Mouse (Mus musculus) embryonic stem cell, embryonic (primary cell): Measurements from ENCODE around the gene Slc34a3.

ENCODE experiments used
- CTCF ChIA-PET, 4 experiments: fragments of 300-600 bp in 2 of 4; fragments of 350-600 bp in 2 of 4; sonication (Branson Sonifier 250); formaldehyde crosslinking; loops; one replicate each; lab custom pipeline; 2022; ENCODE audit warnings: inconsistent platforms in 2 of 4; lab: Charles Lee
- POLR2A ChIA-PET, 4 experiments: fragments of 300-600 bp in 2 of 4; fragments of 350-600 bp in 2 of 4; sonication (Branson Sonifier 250); formaldehyde crosslinking; loops; one replicate each; lab custom pipeline; 2022; ENCODE audit warnings: antibody characterized with exemption in 4 of 4, inconsistent platforms in 1 of 4; lab: Charles Lee

Slc34a3 gene

GRCm38 (mm10) chr2:25240310-25240709, 6.1 kb upstream of the Slc34a3 start:
- CTCF ChIA-PET, result interaction anchor here (0.6 to 4.7 kb wide), 17 partner anchors 8 to 343 kb away, joined by 3 to 54 read pairs (median 5); partner anchors contain the start of genes Tmem203 (in 1 of the 4) and Tubb4b (in 1 of the 4)
- POLR2A ChIA-PET, result interaction anchor here (0.5 to 75.9 kb wide), 53 partner anchors 8 to 733 kb away, joined by 3 to 2347 read pairs (median 4); partner anchors contain the start of genes Tmem203 (in 4 of the 4), Tor4a (in 3 of the 4), Tubb4b (in 3 of the 4) and Fam166a (in 2 of the 4)

- ChIA-PET CTCF (interaction anchor here (0.9 to 4.7 kb wide), 8 partner anchors 9 to 137 kb away, joined by 3 to 54 read pairs (median 4); partner anchors contain the start of gene Tmem203 (in 1 of the 4)), POLR2A (interaction anchor here (0.6 to 75.9 kb wide), 25 partner anchors 10 to 337 kb away, joined by 3 to 2347 read pairs (median 5); partner anchors contain the start of genes Tmem203 (in 4 of the 4), Fam166a (in 2 of the 4), Nelfb (in 2 of the 4) and Rnf224 (in 2 of the 4))
Measured at GRCm38 (mm10) chr2:25239766-25240165, 5.6 kb upstream of the Slc34a3 start.

GRCm38 (mm10) chr2:25238106-25238505, 3.9 kb upstream of the Slc34a3 start:
- ChIA-PET CTCF (interaction anchor here in 2 of 4 experiments (1.3 to 2.7 kb wide), 2 partner anchors 10 kb away, joined by 5 to 22 read pairs; no protein-coding TSS in a partner anchor), POLR2A (interaction anchor here in 3 of 4 experiments (0.5 to 75.9 kb wide), 6 partner anchors 1 to 45 kb away, joined by 3 to 2347 read pairs (median 1600); partner anchors contain the start of genes AL732309.1 (in 2 of the 3), Anapc2 (in 2 of the 3), Cysrt1 (in 2 of the 3) and Fam166a (in 2 of the 3))

- ChIA-PET CTCF (interaction anchor here in 2 of 4 experiments (1.3 to 2.7 kb wide), 4 partner anchors 9 to 25 kb away, joined by 5 to 22 read pairs (median 6); partner anchors contain the start of gene Tprn (in 1 of the 2)), POLR2A (interaction anchor here in 3 of 4 experiments (0.5 to 75.9 kb wide), 8 partner anchors 2 to 57 kb away, joined by 3 to 2347 read pairs (median 804); partner anchors contain the start of genes AL732309.1 (in 2 of the 3), Anapc2 (in 2 of the 3), Cysrt1 (in 2 of the 3) and Fam166a (in 2 of the 3))
Measured at GRCm38 (mm10) chr2:25237522-25237921, 3.4 kb upstream of the Slc34a3 start.

DNA sequence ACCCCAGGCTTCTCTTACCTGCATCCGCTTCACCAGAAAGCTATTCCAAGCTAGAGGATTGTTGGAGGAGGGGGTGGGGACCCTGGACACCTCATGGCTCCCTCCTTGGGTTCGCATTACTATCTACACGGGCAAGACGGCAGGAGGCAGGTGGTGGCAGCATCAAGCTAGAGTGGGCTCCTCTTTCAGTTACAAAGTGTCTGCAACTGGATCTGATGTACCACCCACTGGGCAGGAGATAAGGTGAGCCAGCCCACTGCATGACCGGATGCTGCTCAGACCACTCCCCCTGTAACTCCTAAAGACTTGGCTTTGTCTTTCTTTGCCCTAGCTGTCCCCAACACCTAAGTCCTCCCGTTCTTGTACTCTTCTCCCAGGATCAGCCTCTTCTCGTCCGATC, 2.5 kb upstream of the Slc34a3 start, which contains the start of gene Rnf224:
Rnf224 (minus strand) TSS at position 174 of the 400 bp plus-strand sequence.
- POLR2A ChIA-PET, result interaction anchor here in 3 of 4 experiments (0.7 to 75.9 kb wide), 9 partner anchors 3 to 288 kb away, joined by 3 to 2347 read pairs (median 5); partner anchors contain the start of genes Tubb4b (in 3 of the 3), AL732309.1 (in 2 of the 3), Anapc2 (in 2 of the 3) and Cysrt1 (in 2 of the 3)

DNA sequence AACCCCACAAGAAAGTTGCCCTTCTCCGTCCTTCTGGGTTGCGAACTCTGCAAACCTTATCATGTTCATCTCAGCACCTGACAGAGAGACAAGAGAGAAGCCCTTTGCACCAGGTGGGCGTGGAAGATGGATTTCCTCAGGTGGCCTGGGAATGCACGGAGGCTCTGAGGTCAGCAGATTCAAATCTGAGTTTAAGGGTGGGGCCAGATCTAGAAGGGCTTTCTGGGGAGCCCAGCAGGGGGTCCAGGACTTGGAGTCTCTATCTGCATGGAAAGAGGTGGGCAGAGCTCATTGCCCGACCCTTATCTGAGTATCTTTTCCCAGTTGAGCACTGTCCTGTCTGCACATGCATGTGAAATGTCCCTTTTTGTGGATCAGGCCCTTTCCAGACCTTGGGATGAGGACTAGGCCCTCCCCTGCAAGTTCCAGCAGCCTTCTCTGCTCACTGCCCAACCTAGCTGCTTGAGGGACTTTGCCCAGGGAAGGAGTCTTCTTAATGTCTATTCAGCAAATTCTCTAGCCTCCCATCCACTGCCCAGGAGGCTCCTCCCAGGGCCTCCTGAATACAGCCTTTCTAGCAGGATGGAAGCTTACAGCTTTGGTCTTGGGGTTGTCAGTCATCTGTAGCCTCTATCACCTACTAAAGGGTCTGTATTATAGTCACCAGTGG, 522 bp upstream of the Slc34a3 start:
- POLR2A ChIA-PET, result interaction anchor here in 3 of 4 experiments (0.6 to 75.9 kb wide), 7 partner anchors 4 to 24 kb away, joined by 3 to 2347 read pairs (median 1600); partner anchors contain the start of genes Tubb4b (in 3 of the 3), AL732309.1 (in 2 of the 3), Anapc2 (in 2 of the 3) and Cysrt1 (in 2 of the 3)

More for the DNA sequence above, 2.5 kb upstream of the Slc34a3 start, which contains the start of gene Rnf224:
- CTCF ChIA-PET, result interaction anchor here in 2 of 4 experiments (0.5 to 2.7 kb wide), 4 partner anchors 8 to 42 kb away, joined by 3 to 22 read pairs (median 6); partner anchors contain the start of gene Tprn (in 1 of the 2)

GRCm38 (mm10) chr2:25233421-25233820, 743 bp downstream of the Slc34a3 start:
- CTCF ChIA-PET, result interaction anchor here in 2 of 4 experiments (0.5 to 0.6 kb wide), 2 partner anchors 41 to 184 kb away, joined by 3 to 11 read pairs; no protein-coding TSS in a partner anchor
- POLR2A ChIA-PET, result interaction anchor here in 3 of 4 experiments (0.7 to 75.9 kb wide), 7 partner anchors 6 to 160 kb away, joined by 4 to 2347 read pairs (median 1600); partner anchors contain the start of genes AL732309.1 (in 2 of the 3), Anapc2 (in 2 of the 3), Cysrt1 (in 2 of the 3) and Fam166a (in 2 of the 3)

More for the DNA sequence above, 522 bp upstream of the Slc34a3 start:
- CTCF ChIA-PET, result interaction anchor here in 1 of 4 experiments (1.3 kb wide), 1 partner anchor 14 kb away, joined by 4 read pairs; no protein-coding TSS in a partner anchor

DNA sequence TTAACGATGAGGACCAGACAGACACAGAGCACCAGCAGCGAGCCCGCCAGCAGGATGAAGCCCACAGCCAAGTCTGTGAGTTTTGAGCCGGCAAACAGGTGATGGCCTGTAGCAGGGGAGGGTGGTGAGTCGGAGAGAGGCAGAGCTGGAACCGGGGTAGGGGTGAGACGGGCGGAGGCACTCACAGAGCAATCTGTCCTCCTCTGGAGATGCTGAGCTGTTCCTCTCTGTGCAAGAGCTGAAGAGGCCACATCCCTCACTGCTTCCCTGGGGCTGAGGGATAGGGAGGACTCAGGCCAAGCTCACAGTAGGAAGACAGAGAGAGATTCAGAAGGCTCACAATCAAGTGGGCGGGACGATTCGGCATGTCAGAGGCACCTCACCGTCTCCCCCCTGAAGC, 3.1 kb downstream of the Slc34a3 start:
- POLR2A ChIA-PET, result interaction anchor here (0.5 to 75.9 kb wide), 14 partner anchors 4 to 296 kb away, joined by 3 to 2347 read pairs (median 6); partner anchors contain the start of genes Cysrt1 (in 3 of the 4), Rnf208 (in 3 of the 4), AL732309.1 (in 2 of the 4) and Anapc2 (in 2 of the 4)
- CTCF ChIA-PET, result interaction anchor here in 2 of 4 experiments (0.7 to 5.3 kb wide), 5 partner anchors 10 to 62 kb away, joined by 3 to 54 read pairs (median 5); partner anchors contain the start of genes Cysrt1 (in 1 of the 2), Rnf208 (in 1 of the 2) and Tmem203 (in 1 of the 2)

DNA sequence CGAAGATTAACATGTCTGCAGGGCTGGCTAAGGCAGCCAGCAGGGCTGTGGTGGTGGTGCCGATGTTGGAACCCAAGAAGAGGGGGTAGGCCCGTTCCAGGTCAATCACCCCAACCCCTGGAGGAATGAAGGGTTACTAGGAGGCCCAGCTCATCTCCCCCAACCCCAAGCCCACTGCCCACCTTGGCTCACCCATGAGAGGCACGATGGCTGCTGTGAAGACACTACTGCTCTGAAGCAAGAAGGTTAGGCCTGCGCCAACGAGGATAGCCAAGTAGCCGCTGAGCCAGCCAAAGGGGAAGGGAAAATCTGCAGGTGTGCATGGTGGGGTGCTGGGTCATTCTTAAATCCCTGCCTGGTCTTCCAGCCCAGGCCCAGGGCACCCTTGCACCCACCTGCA, 3.6 kb downstream of the Slc34a3 start:
- POLR2A ChIA-PET, result interaction anchor here (0.5 to 75.9 kb wide), 13 partner anchors 3 to 137 kb away, joined by 3 to 2347 read pairs (median 7); partner anchors contain the start of genes Cysrt1 (in 3 of the 4), Rnf208 (in 3 of the 4), AL732309.1 (in 2 of the 4) and Anapc2 (in 2 of the 4)
- CTCF ChIA-PET, result interaction anchor here in 2 of 4 experiments (0.6 to 5.3 kb wide), 6 partner anchors 11 to 205 kb away, joined by 4 to 54 read pairs (median 14); partner anchors contain the start of genes Cysrt1 (in 1 of the 2), Rnf208 (in 1 of the 2), Tmem203 (in 1 of the 2) and Tor4a (in 1 of the 2)

GRCm38 (mm10) chr2:25229582-25229981, 4.6 kb downstream of the Slc34a3 start:
- ChIA-PET POLR2A (interaction anchor here in 3 of 4 experiments (0.6 to 75.9 kb wide), 11 partner anchors 2 to 322 kb away, joined by 3 to 2347 read pairs (median 10); partner anchors contain the start of genes AL732309.1 (in 2 of the 3), Anapc2 (in 2 of the 3), Cysrt1 (in 2 of the 3) and Fam166a (in 2 of the 3)), CTCF (interaction anchor here (1.1 to 5.3 kb wide), 12 partner anchors 10 to 171 kb away, joined by 4 to 54 read pairs (median 12); partner anchors contain the start of genes AL732309.1 (in 1 of the 4), Cysrt1 (in 1 of the 4), Fam166a (in 1 of the 4) and Nrarp (in 1 of the 4))

GRCm38 (mm10) chr2:25228995-25229530, 5.1 kb downstream of the Slc34a3 start:
- CTCF ChIA-PET, result interaction anchor here (0.5 to 5.3 kb wide), 87 partner anchors 8 to 294 kb away, joined by 3 to 54 read pairs (median 5); partner anchors contain the start of genes Tor4a (in 4 of the 4), AL732309.1 (in 3 of the 4), Cysrt1 (in 3 of the 4) and Nrarp (in 3 of the 4)
- POLR2A ChIA-PET, result interaction anchor here (0.6 to 75.9 kb wide), 36 partner anchors 2 to 295 kb away, joined by 3 to 2347 read pairs (median 4); partner anchors contain the start of genes Tprn (in 4 of the 4), AL732309.1 (in 3 of the 4), Tmem203 (in 3 of the 4) and Tor4a (in 3 of the 4)

DNA sequence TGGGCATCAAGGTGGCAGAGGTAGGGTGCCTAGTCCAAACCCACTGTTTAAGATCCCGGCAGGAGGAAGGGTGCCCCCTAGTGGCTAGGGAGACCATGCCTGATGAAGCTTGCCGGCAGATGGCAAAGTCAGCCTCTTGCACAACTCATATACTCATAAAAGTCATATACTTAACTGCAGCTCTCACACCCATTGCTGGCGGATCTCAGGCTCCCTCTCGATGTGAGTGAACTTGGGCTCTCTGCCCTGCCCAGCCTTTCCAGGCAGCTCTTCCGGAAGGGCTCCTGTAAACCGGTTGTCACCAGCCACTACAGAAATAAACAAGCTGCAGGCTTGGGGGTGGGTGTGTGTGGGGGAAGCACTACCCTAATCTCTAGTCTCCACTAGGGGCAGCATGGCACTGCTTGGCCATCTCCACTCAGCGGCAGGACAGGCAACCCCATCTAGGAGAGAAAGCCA, 5.7 kb downstream of the Slc34a3 start:
- CTCF ChIA-PET, result interaction anchor here (0.5 to 5.3 kb wide), 103 partner anchors 8 to 1231 kb away, joined by 3 to 54 read pairs (median 4); partner anchors contain the start of genes AL732309.1 (in 4 of the 4), Ssna1 (in 4 of the 4), Tor4a (in 4 of the 4) and Anapc2 (in 3 of the 4)
- POLR2A ChIA-PET, result interaction anchor here (0.7 to 75.9 kb wide), 41 partner anchors 1 to 1324 kb away, joined by 3 to 2347 read pairs (median 4); partner anchors contain the start of genes Tprn (in 4 of the 4), AL732309.1 (in 3 of the 4), Tmem203 (in 3 of the 4) and Tor4a (in 3 of the 4)

DNA sequence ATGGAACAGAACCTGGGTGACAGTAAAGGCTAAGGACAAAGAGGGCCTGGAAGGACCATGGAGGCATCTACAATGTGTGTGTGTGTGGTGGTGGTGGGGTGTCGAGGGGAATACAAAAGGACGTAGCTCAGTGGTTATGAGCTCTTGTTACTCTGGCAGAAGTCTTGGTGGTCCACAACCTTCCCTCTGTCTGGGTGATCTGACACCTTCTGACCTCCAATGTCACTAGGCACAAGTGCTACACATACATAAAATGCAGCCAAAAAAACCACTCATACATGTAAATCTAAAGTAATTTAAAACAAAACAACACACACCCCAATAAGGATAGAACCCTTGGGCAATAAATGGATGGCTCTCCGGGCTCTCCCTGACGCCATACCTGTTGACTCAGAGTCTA, 6.8 kb downstream of the Slc34a3 start:
- CTCF ChIA-PET, result interaction anchor here (0.6 to 5.3 kb wide), 31 partner anchors 9 to 269 kb away, joined by 3 to 54 read pairs (median 7); partner anchors contain the start of genes Cysrt1 (in 3 of the 4), Rnf208 (in 3 of the 4), AL732309.1 (in 2 of the 4) and Rnf224 (in 2 of the 4)
- POLR2A ChIA-PET, result interaction anchor here (0.5 to 75.9 kb wide), 34 partner anchors 0 to 1325 kb away, joined by 3 to 2347 read pairs (median 4); partner anchors contain the start of genes AL732309.1 (in 3 of the 4), Stpg3 (in 3 of the 4), Tmem203 (in 3 of the 4) and Anapc2 (in 2 of the 4)

DNA sequence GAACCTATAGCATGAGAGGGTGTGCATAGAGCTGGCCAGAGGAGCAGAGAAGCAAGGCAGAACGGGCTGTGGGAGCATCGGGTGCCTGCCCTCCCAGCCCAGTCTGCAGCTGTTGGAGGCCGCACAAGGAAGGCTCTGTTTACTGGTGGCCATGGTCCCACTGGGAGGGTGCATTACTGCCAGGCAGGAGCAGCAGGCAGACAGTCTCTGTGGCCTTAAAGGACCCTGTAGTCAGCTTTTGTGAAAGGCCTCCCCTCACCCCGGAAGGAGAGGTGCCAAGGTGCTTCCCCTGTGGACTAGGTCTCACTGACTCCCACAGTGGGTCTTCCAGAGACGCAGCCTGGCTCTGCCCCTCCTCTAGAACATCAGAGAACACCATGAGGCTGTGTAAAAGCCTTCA, 7.3 kb downstream of the Slc34a3 start:
- POLR2A ChIA-PET, result interaction anchor here in 3 of 4 experiments (0.7 to 75.9 kb wide), 23 partner anchors 1 to 292 kb away, joined by 3 to 2347 read pairs (median 6); partner anchors contain the start of genes AL732309.1 (in 3 of the 3), Slc34a3 (in 3 of the 3), Tmem203 (in 3 of the 3) and Tor4a (in 3 of the 3)
- CTCF ChIA-PET, result interaction anchor here in 2 of 4 experiments (1.0 to 5.3 kb wide), 8 partner anchors 8 to 200 kb away, joined by 3 to 54 read pairs (median 16); partner anchors contain the start of genes AL732309.1 (in 1 of the 2), Cysrt1 (in 1 of the 2), Fam166a (in 1 of the 2) and Rnf208 (in 1 of the 2)
